8 mouse cellular contexts compared by ENCODE assay signal in genomic region chr7:80199851-80200587, GRCm38 (mm10). TPM values are rescaled to one million over a fixed set of nuclear protein-coding genes. Genes with fewer than 3 reads are reported as not detected.
DNase-seq lines count a peak whose midpoint lies in the region; ATAC-seq and TF ChIP-seq lines count a peak whose summit lies in the region.

No protein-coding gene starts in this region.

- intact Hi-C loops in left cerebral cortex, adult 2 months (cut with DNase I): loop anchor here (5.0 kb wide), 1 partner anchor 58 kb away; no protein-coding TSS in a partner anchor
- intact Hi-C loops in left cerebral cortex, postnatal 36 days (cut with DNase I): loop anchor here (5.0 kb wide), 1 partner anchor 58 kb away; no protein-coding TSS in a partner anchor
- intact Hi-C loops in left cerebral cortex, postnatal 25 days (cut with DNase I): loop anchor here (5.0 kb wide), 1 partner anchor 58 kb away; no protein-coding TSS in a partner anchor

- no peaks in the 10 kb centered on the region for H3K9me3 ChIP-seq in embryonic facial prominence, embryonic 15.5 days (replicated peaks)
- no peaks in the 10 kb centered on the region for H3K9me3 ChIP-seq in limb, embryonic 12.5 days
- no peaks in the 10 kb centered on the region for H3K9me3 ChIP-seq in neural tube, embryonic 15.5 days (replicated peaks)

- whole genome bisulfite sequencing in embryonic facial prominence, embryonic 15.5 days: 68% methylated on average over 11 of the region's 11 CpGs
- WGBS in limb, embryonic 12.5 days: 60% methylated on average over 11 of the region's 11 CpGs
- WGBS in neural tube, embryonic 15.5 days: 74% methylated on average over 11 of the region's 11 CpGs

- no peak for DNase-seq in left cerebral cortex, adult 2 months (ENCODE audit: extremely low spot score in 1 of 2, low spot score in 2 of 2)
- DNase-seq in left cerebral cortex, postnatal 36 days (ENCODE audit: low spot score in 2 of 2): no peak
- no peak for DNase-seq in layer of hippocampus, postnatal 14 days (ENCODE audit: low spot score in 2 of 2)
- no peak for DNase-seq in left cerebral cortex, postnatal 25 days (ENCODE audit: low spot score in 2 of 2)
- DNase-seq in embryo, embryonic 10.5 days (ENCODE audit: low spot score): no peak

- H3K4me1 ChIP-seq in embryonic facial prominence, embryonic 15.5 days: peaks cover 69% of the 10 kb centered on the region
- H3K4me1 ChIP-seq in limb, embryonic 12.5 days (replicated peaks): peaks cover 39% of the 10 kb centered on the region
- peaks cover 72% of the 10 kb centered on the region for H3K4me1 ChIP-seq in neural tube, embryonic 15.5 days

- no peaks in the 10 kb centered on the region for H3K27me3 ChIP-seq in embryonic facial prominence, embryonic 15.5 days
- no peaks in the 10 kb centered on the region for H3K27me3 ChIP-seq in limb, embryonic 12.5 days
- no peaks in the 10 kb centered on the region for H3K27me3 ChIP-seq in neural tube, embryonic 15.5 days (replicated peaks)

- H3K4me2 ChIP-seq in embryonic facial prominence, embryonic 15.5 days (replicated peaks): peak overlapping the region; percentile 80
- peak overlapping the region; percentile 84 for H3K4me2 ChIP-seq in limb, embryonic 12.5 days
- peak overlapping the region; percentile 80 for H3K4me2 ChIP-seq in neural tube, embryonic 15.5 days

- H3K36me3 ChIP-seq in embryonic facial prominence, embryonic 15.5 days: 0 out of 2 replicates have a peak, but pooled peaks cover 3% of the 10 kb centered on the region
- peaks cover 6% of the 10 kb centered on the region for H3K36me3 ChIP-seq in limb, embryonic 12.5 days
- 0 out of 2 replicates have a peak, but pooled peaks cover 6% of the 10 kb centered on the region for H3K36me3 ChIP-seq in neural tube, embryonic 15.5 days

- H3K4me3 ChIP-seq in left cerebral cortex, adult 2 months: peak overlapping the region; percentile 89
- H3K4me3 ChIP-seq in embryonic facial prominence, embryonic 15.5 days (replicated peaks): peak overlapping the region; percentile 78
- peak overlapping the region; percentile 70 for H3K4me3 ChIP-seq in limb, embryonic 12.5 days (replicated peaks)
- peak overlapping the region; percentile 57 for H3K4me3 ChIP-seq in neural tube, embryonic 15.5 days (replicated peaks)

- ATAC-seq in embryonic facial prominence, embryonic 15.5 days (ENCODE audit: insufficient number of reproducible peaks, low FRiP score, low TSS enrichment, low read depth): no peak
- ATAC-seq in limb, embryonic 12.5 days (ENCODE audit: insufficient number of reproducible peaks, insufficient read depth, low FRiP score, low TSS enrichment, low read depth): no peak
- no peak for ATAC-seq in neural tube, embryonic 15.5 days (ENCODE audit: low FRiP score)

- TF ChIP-seq CTCF in left cerebral cortex, adult 2 months (IDR thresholded peaks at IDR 0.05): no peak

- H3K9ac ChIP-seq in embryonic facial prominence, embryonic 15.5 days: no peak overlapping the region
- H3K9ac ChIP-seq in limb, embryonic 12.5 days (replicated peaks): 0 out of 2 replicates have a peak overlapping the region, but pooled peaks have one; percentile 81
- H3K9ac ChIP-seq in neural tube, embryonic 15.5 days (replicated peaks): no peak overlapping the region; the same call in 1 of the 2 replicates

- H3K27ac ChIP-seq in left cerebral cortex, adult 2 months: 0 out of 2 replicates have a peak overlapping the region, but pooled peaks have one; percentile 15
- no peak overlapping the region for H3K27ac ChIP-seq in embryonic facial prominence, embryonic 15.5 days (replicated peaks)
- H3K27ac ChIP-seq in limb, embryonic 12.5 days: no peak overlapping the region
- H3K27ac ChIP-seq in neural tube, embryonic 15.5 days (replicated peaks): no peak overlapping the region

RNA-seq across cellular contexts. Expression of gene Sema4b, which starts 13.4 kb away (rescaled TPM):
- total RNA-seq in left cerebral cortex, adult 2 months (2021): 10 to 100 TPM; 19.4 to 20.6 TPM
- 10 to 100 TPM; 16.9 to 19.1 TPM for total RNA-seq in left cerebral cortex, postnatal 36 days (2021)
- polyA plus RNA-seq in embryonic facial prominence, embryonic 15.5 days (2015; fragmentation: Nextera tagmentation; extraction: Ambion mirVana): 23.0 and 25.2 TPM in 2 replicates
- 12.2 and 13.5 TPM in 2 replicates for polyA plus RNA-seq in limb, embryonic 12.5 days (2016; fragmentation: Nextera tagmentation; extraction: Ambion mirVana)
- polyA plus RNA-seq in neural tube, embryonic 15.5 days (2015; fragmentation: Nextera tagmentation; extraction: Ambion mirVana): 22.7 and 25.8 TPM in 2 replicates
- 10 to 100 TPM; 25.2 to 25.7 TPM for total RNA-seq in layer of hippocampus, postnatal 14 days (2021)
- 10 to 100 TPM; 17.4 to 20.5 TPM for total RNA-seq in left cerebral cortex, postnatal 25 days (2021)

RNA-seq across cellular contexts. Expression of gene Cib1, which starts 32.6 kb away (rescaled TPM):
- total RNA-seq in left cerebral cortex, adult 2 months (2021): 10 to 100 TPM; 21.7 to 22.4 TPM
- 10 to 100 TPM; 21.7 to 21.8 TPM for total RNA-seq in left cerebral cortex, postnatal 36 days (2021)
- polyA plus RNA-seq in embryonic facial prominence, embryonic 15.5 days (2015; fragmentation: Nextera tagmentation; extraction: Ambion mirVana): 96.8 and 108 TPM in 2 replicates
- 47.5 and 49.7 TPM in 2 replicates for polyA plus RNA-seq in limb, embryonic 12.5 days (2016; fragmentation: Nextera tagmentation; extraction: Ambion mirVana)
- 32.2 and 59.5 TPM in 2 replicates for polyA plus RNA-seq in neural tube, embryonic 15.5 days (2015; fragmentation: Nextera tagmentation; extraction: Ambion mirVana)
- total RNA-seq in layer of hippocampus, postnatal 14 days (2021): 10 to 100 TPM; 28.1 to 28.8 TPM
- 10 to 100 TPM; 18.4 to 19.9 TPM for total RNA-seq in left cerebral cortex, postnatal 25 days (2021)

RNA-seq across cellular contexts. Expression of gene Gdpgp1, which starts 32.6 kb away (rescaled TPM):
- total RNA-seq in left cerebral cortex, adult 2 months (2021): 1 to 10 TPM; 6.1 to 7.5 TPM
- total RNA-seq in left cerebral cortex, postnatal 36 days (2021): 1 to 10 TPM; 6.0 to 6.6 TPM
- 4.1 TPM in 2 replicates for polyA plus RNA-seq in embryonic facial prominence, embryonic 15.5 days (2015; fragmentation: Nextera tagmentation; extraction: Ambion mirVana)
- 3.2 and 3.7 TPM in 2 replicates for polyA plus RNA-seq in limb, embryonic 12.5 days (2016; fragmentation: Nextera tagmentation; extraction: Ambion mirVana)
- polyA plus RNA-seq in neural tube, embryonic 15.5 days (2015; fragmentation: Nextera tagmentation; extraction: Ambion mirVana): 4.6 and 5.5 TPM in 2 replicates
- total RNA-seq in layer of hippocampus, postnatal 14 days (2021): 1 to 10 TPM; 6.3 to 6.4 TPM
- total RNA-seq in left cerebral cortex, postnatal 25 days (2021): 1 to 10 TPM; 5.9 to 6.6 TPM

RNA-seq across cellular contexts. Expression of gene Ttll13, which starts 46.2 kb away (rescaled TPM):
- total RNA-seq in left cerebral cortex, adult 2 months (2021): 1 to 10 TPM; 2.0 to 2.8 TPM
- total RNA-seq in left cerebral cortex, postnatal 36 days (2021): 1 to 10 TPM; 1.7 to 1.8 TPM
- polyA plus RNA-seq in embryonic facial prominence, embryonic 15.5 days (2015; fragmentation: Nextera tagmentation; extraction: Ambion mirVana): 1.3 and 1.6 TPM in 2 replicates
- polyA plus RNA-seq in limb, embryonic 12.5 days (2016; fragmentation: Nextera tagmentation; extraction: Ambion mirVana): 0.41 and 0.79 TPM in 2 replicates
- 2.0 and 2.4 TPM in 2 replicates for polyA plus RNA-seq in neural tube, embryonic 15.5 days (2015; fragmentation: Nextera tagmentation; extraction: Ambion mirVana)
- 1 to 10 TPM in 1 of 2 experiments, under 1 TPM in 1; 0.95 to 1.6 TPM for total RNA-seq in layer of hippocampus, postnatal 14 days (2021)
- 1 to 10 TPM; 1.1 to 2.2 TPM for total RNA-seq in left cerebral cortex, postnatal 25 days (2021)
